Mouse (Mus musculus): ENCODE measurements around the gene Hist2h3c1.
A peak's percentile ranks its signal among the peaks of the same experiment; 100 is the strongest.
"Not testable (repeated sequence)": the region's sequence is repeated elsewhere in the genome, so short reads cannot be mapped to it uniquely, and the experiment has no call there.

The Hist2h3c1 gene

GRCm38 (mm10) chr3:96246427-96246856 lies at the start of gene Hist2h3c1:
Gene Hist2h3c1, plus strand, starts transcription at chr3:96246685.
- DNase-seq = not testable (repeated sequence)

GRCm38 (mm10) chr3:96197129-96197749 lies 49.2 kb upstream of the Hist2h3c1 start:
- DNase-seq = peak; percentile 88

DNA sequence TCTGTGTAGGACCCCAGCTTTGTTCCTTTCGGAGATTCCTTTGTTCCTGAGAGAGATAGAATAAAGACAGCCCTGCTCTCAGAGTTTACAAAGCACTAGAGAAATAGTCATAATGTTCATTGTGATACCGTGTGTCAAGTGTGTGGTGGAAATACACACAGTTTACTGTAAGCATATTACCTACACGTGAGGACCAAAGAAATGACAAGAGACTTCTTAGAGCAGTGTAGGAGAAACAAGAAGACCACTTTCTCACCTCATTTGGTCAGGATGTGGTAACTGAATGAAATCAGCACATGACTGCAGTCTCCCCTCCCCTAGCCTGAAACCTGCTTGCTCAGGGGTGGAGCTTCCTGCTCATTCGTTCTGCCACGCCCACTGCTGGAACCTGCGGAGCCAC lies 48.3 kb upstream of the Hist2h3c1 start:
- DNase-seq = peak; percentile 21

- not testable (repeated sequence) for DNase-seq
Observed at GRCm38 (mm10) chr3:96198601-96199251, 47.8 kb upstream of the Hist2h3c1 start.

GRCm38 (mm10) chr3:96199731-96200130 lies 46.8 kb upstream of the Hist2h3c1 start:
- DNase-seq = no peak

DNA sequence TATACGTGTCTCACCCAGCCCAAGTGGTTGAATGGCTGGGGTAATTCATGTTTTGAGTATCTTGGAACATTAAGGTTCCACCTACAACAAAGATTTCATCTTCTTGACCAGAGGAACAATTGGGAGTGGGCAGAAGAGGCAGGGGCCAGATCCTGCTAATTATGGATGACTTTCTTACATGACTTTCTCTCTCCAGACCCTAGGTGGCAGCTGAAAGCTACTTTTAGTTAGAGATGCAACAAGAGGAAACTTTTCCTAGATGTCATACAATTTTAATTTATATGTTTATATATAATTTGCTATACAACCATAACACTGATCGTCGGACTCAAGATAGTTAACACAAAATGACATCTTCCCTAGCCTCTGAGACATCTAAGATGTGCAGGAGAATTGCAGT lies 38.7 kb upstream of the Hist2h3c1 start:
- no peak for DNase-seq

DNA sequence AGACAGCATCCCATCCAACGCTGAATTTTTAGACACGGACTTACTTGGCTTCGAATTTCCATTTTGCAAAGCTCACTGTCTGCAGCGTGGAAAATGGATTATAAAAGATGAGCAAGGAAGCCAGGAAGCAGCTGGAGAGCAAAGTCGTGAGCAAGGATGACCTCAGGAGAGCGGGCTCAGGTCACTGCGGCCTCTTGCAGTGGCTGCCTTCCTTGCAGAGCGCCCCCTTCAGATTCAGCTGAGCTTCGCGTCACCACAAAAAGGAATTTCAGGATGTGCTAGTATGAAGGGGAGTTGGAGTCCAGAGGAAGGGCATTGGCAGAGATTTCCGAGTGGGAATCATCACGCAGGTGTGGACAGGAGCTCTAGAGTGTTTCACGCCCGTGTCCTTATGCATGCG lies 37.2 kb upstream of the Hist2h3c1 start:
- no peak for DNase-seq

DNA sequence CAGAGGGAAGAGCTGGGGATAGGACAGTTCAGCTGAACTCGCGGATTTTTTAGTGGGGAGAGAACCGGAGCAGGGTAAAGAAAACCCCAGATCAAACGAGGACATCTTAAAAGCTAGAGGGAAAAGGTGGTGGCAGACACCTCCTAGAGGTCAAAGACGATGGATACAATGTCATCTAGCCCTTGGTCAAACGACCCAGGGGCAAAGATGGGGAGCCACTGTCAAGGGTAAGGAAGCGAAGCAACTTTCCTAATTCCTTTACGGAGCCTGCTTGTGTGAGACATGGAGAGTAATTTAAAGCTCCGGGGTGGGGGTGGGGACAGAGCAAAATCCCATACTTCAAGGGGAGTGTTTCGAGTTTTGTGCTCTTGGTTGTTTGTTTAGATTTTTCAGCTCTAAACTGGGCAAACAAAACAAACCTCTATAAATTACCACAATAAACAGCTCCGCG lies 27.3 kb upstream of the Hist2h3c1 start:
- DNase-seq = peak; percentile 52

GRCm38 (mm10) chr3:96219661-96220130 lies 26.8 kb upstream of the Hist2h3c1 start, which contains the start of the genes Bola1 and Hist2h2ab:
Gene Bola1, minus strand, starts transcription at chr3:96219709.
Gene Hist2h2ab, plus strand, starts transcription at chr3:96219865.
- peak; percentile 78 for DNase-seq

DNA sequence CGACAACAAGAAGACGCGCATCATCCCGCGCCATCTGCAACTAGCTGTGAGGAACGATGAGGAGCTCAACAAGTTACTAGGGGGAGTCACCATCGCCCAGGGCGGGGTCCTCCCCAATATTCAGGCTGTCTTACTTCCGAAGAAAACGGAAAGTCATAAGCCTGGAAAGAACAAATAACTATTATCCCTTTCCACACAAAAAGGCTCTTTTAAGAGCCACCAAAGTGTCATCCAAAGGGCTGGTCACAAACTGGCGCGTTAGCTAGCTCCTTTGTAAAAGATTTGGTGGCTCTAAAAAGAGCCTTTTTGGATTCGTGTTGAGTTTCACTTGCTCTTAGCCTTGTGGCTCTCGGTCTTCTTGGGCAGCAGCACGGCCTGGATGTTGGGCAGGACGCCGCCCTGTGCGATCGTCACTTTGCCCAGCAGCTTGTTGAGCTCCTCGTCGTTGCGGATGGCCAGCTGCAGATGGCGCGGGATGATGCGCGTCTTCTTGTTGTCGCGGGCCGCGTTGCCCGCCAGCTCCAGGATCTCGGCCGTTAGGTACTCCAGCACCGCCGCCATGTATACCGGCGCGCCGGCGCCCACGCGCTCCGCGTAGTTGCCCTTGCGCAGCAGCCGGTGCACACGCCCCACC lies 26.2 kb upstream of the Hist2h3c1 start:
- DNase-seq = not testable (repeated sequence)

GRCm38 (mm10) chr3:96220765-96221639 lies 25.5 kb upstream of the Hist2h3c1 start, which contains the start of the genes Hist2h2ac and Hist2h2be:
Gene Hist2h2ac, minus strand, starts transcription at chr3:96220880.
Gene Hist2h2be, plus strand, starts transcription at chr3:96221119.
- peak; percentile 86 for DNase-seq

- peak; percentile 44 for DNase-seq
Observed at GRCm38 (mm10) chr3:96221640-96222038, 24.8 kb upstream of the Hist2h3c1 start.

GRCm38 (mm10) chr3:96222774-96223173 lies 23.7 kb upstream of the Hist2h3c1 start:
- DNase-seq = no peak

- DNase-seq = no peak
Observed at GRCm38 (mm10) chr3:96225421-96225820, 21.1 kb upstream of the Hist2h3c1 start.

GRCm38 (mm10) chr3:96226695-96227648 lies 19.5 kb upstream of the Hist2h3c1 start:
- DNase-seq = no peak

DNA sequence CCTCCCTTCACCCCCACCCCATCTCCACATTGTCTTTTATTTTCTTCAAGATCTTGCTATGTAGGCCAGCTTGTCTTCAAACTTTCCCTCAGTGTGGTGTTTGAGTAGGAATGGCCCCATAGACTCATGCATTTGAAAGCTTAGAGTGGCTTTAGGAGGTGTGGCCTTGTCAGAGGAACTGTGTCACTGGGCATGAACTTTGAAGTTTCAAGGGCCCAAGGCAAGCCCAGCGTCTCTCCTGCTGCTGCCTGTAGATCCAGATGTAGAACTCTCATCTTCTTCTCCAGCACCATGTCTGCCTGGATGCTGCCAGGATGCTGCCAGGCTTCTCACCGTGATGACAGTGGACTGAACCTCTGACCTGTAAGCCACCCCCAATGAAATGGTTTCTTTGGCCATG lies 17.7 kb upstream of the Hist2h3c1 start:
- no peak for DNase-seq

DNA sequence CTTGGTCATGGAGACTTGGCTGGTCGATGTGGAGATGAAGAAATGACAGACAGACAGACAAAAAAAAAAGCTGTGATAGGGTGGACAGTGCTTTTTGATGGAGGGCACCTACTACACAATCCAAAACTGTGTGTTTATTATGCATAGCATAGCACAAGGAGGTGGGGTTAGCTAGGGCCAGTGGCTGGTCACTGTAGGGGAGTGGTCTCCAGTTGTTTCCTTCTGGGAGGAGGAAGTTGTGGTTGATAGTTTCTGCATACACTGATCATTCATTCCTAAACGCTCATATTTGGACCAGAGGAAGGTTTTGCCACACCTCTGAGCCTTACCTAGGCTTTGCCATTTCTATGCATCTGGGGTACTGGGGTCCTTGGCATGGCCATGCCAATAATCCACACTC lies 16.1 kb upstream of the Hist2h3c1 start:
- no peak for DNase-seq

- DNase-seq = no peak
Observed at GRCm38 (mm10) chr3:96230910-96231757, 15.4 kb upstream of the Hist2h3c1 start.

GRCm38 (mm10) chr3:96231758-96232120 lies 14.7 kb upstream of the Hist2h3c1 start:
- DNase-seq = no peak

DNA sequence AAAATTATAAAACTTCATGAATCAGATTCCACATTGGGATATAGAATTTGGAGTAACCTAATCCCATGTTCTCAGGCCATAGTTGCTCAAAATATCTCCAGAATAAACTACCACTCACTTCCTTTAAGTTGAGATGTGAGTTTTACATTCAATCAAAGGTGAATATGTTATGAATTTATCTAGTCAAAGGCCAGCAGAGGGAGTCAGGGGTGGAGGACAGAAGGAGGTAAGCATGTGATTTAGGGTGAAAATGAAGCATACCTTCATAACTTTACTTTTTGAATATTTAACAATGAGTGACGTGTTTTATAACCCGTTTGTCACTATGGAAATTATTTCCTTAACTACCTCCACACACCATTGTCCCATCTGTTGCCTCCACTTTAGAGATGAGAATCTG lies 11.6 kb upstream of the Hist2h3c1 start:
- DNase-seq = no peak

All from cerebellum, adult 8-10 months (tissue).